Mouse (Mus musculus): ENCODE results near the gene Dock3. TPM values are rescaled to one million over a fixed set of nuclear protein-coding genes. Genes with fewer than 3 reads are reported as not detected.

Dock3 gene
- total RNA-seq, 2 experiments from 2014 or later = 107 to 108 TPM

- DNase-seq = no peak
These were observed 228.5 kb downstream of the Dock3 start for GRCm38 (mm10) chr9:107003187-107003586.

GRCm38 (mm10) chr9:106970742-106971141, 261.0 kb downstream of the Dock3 start:
- no peak for DNase-seq

- no peak for DNase-seq
These were observed 273.3 kb downstream of the Dock3 start for GRCm38 (mm10) chr9:106958452-106958851.

- DNase-seq = no peak
These were observed 276.2 kb downstream of the Dock3 start for GRCm38 (mm10) chr9:106955486-106955885.

GRCm38 (mm10) chr9:106934998-106935397, 296.7 kb downstream of the Dock3 start:
- no peak for DNase-seq

GRCm38 (mm10) chr9:106914878-106915277, 316.8 kb downstream of the Dock3 start:
- no peak for DNase-seq

- no peak for DNase-seq
These were observed 317.9 kb downstream of the Dock3 start for GRCm38 (mm10) chr9:106913759-106914158.

- DNase-seq = no peak
These were observed 320.1 kb downstream of the Dock3 start for GRCm38 (mm10) chr9:106911624-106912023.

GRCm38 (mm10) chr9:106908715-106909114, 323.0 kb downstream of the Dock3 start:
- DNase-seq = no peak

GRCm38 (mm10) chr9:106908174-106908573, 323.5 kb downstream of the Dock3 start:
- no peak for DNase-seq

GRCm38 (mm10) chr9:106906597-106906996, 325.1 kb downstream of the Dock3 start:
- no peak for DNase-seq

GRCm38 (mm10) chr9:106903791-106904134, 327.9 kb downstream of the Dock3 start:
- no peak for DNase-seq

GRCm38 (mm10) chr9:106903099-106903790, 328.5 kb downstream of the Dock3 start:
- no peak for DNase-seq

GRCm38 (mm10) chr9:106901596-106901995, 330.1 kb downstream of the Dock3 start:
- no peak for DNase-seq

GRCm38 (mm10) chr9:106898901-106899300, 332.8 kb downstream of the Dock3 start:
- no peak for DNase-seq

- no peak for DNase-seq
These were observed 338.4 kb downstream of the Dock3 start for GRCm38 (mm10) chr9:106893327-106893726.

GRCm38 (mm10) chr9:106892552-106892875, 339.2 kb downstream of the Dock3 start:
- DNase-seq = no peak

GRCm38 (mm10) chr9:106891829-106892551, 339.7 kb downstream of the Dock3 start, which contains the start of gene Manf:
Gene Manf (minus strand): TSS chr9:106891979.
- peak; percentile 98 to 99 for DNase-seq

GRCm38 (mm10) chr9:106891341-106891741, 340.4 kb downstream of the Dock3 start:
- DNase-seq = no peak

GRCm38 (mm10) chr9:106890496-106891240, 341.0 kb downstream of the Dock3 start:
- no peak for DNase-seq

- no peak for DNase-seq
These were observed 342.4 kb downstream of the Dock3 start for GRCm38 (mm10) chr9:106889321-106889720.

GRCm38 (mm10) chr9:106888346-106888745, 343.4 kb downstream of the Dock3 start:
- DNase-seq = no peak

Data from layer of hippocampus, postnatal 36 days (tissue).